Mouse (Mus musculus) colon, adult 2 months (tissue): ENCODE measurements around the gene Hmgcs2. TPM values are rescaled to one million over a fixed set of nuclear protein-coding genes. Genes with fewer than 3 reads are reported as not detected.

ENCODE experiments used
- polyA plus RNA-seq: library from polyadenylated mRNA; depleted of rRNA; stranded (reverse); fragments of >200 nt; gene quantifications from 2 replicates; pipeline ENCODE4 v1.2.3, GENCODE M21; 2012; rRNA removed

Hmgcs2 gene
- 212 and 256 TPM in 2 replicates for polyA plus RNA-seq

DNA sequence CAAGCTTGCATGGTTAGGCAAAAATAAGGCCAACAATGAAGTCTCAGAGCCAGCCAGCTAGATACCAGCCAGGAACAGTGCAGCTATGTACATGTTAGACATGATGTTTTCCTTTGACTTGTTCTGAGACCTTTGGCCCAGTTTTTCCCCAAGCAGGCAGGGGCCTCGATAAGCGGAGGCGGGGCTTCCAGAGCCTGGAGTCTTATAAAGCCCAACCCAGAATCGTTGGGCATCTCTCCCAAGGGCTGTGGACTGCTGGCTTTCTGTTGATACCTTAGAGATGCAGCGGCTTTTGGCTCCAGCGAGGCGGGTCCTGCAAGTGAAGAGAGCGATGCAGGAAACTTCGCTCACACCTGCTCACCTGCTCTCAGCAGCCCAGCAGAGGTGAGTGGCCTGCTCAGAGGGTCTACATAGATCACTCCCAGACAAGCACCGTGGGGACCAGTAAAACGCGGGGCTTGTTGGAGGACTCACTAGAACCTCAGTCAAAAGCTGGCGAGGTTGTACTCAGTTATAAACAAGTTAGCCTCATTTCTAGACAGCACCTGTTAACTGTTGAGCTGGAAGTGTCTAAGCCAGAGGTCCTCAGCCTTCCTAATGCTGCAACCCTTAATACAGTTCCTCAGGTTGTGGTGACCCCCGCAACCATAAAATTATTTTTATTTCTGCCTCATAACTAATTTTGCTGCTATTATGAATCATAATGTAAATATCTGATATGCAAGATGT, at the start of gene Hmgcs2:
Gene Hmgcs2, plus strand, starts transcription at position 232 of the 729 bp plus-strand sequence.

DNA sequence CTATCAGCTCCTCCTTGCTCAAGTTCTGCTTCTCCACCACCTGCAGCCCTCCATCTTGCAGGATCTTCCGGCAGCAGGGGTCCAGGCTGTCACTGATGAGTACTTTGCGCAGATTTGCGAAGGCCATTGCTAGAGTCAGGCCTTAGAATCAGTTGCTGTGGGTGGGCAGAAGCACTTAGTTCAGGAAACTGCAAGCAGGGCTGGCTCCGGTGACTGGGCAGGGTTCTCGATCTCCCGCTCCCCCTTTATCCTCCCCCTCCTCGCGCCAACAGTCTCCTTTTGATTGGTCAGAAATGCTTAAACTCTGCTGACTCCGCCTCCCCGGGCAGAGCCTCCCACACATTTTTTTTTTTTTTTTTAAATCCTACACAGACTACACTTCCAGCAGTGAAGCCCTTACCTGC, 59.5 kb downstream of the Hmgcs2 start, which contains the start of gene Phgdh:
Gene Phgdh, minus strand, starts transcription at position 285 of the 404 bp plus-strand sequence.

Other genes with a start within 250 kb of the Hmgcs2 start
- not detected in 2 replicates for gene Adam30, start 119.8 kb upstream of the Hmgcs2 start, polyA plus RNA-seq
- 102 and 141 TPM in 2 replicates for gene Reg4, start 58.3 kb upstream of the Hmgcs2 start, polyA plus RNA-seq
- 22.0 and 29.5 TPM in 2 replicates for gene Phgdh, start 59.6 kb downstream of the Hmgcs2 start, polyA plus RNA-seq
- 2.0 and 2.5 TPM in 2 replicates for gene Zfp697, start 102.0 kb downstream of the Hmgcs2 start, polyA plus RNA-seq
- gene Gm4450, start 176.7 kb downstream of the Hmgcs2 start, polyA plus RNA-seq: not detected in 2 replicates
- not detected in 2 replicates for gene Hsd3b4, start 230.1 kb downstream of the Hmgcs2 start, polyA plus RNA-seq